32 mouse cellular contexts compared by ENCODE assay signal in genomic region chr13:23768834-23769397, GRCm38 (mm10). TPM values are rescaled to one million over a fixed set of nuclear protein-coding genes. Genes with fewer than 3 reads are reported as not detected.
DNase-seq lines count a peak whose midpoint lies in the region; ATAC-seq and TF ChIP-seq lines count a peak whose summit lies in the region.
"Had no signal": no experiment of that assay in that cellular context is flagged by ENCODE, and none has a peak within 500 bp of the region (broad histone marks: within the 10 kb centered on the region; RNA-seq: fewer than 3 reads in every experiment).

No protein-coding gene starts in this region.

- TF ChIP-seq POLR2A in bone marrow macrophage, adult 2 months (IDR thresholded peaks at IDR 0.05; ENCODE audit: borderline replicate concordance, low read depth, low read length) = no peak

- ATAC-seq in neutrophil, adult 5-6 weeks (ENCODE audit: extremely low read depth, insufficient number of reproducible peaks, low FRiP score, poor library complexity, severe bottlenecking) = 0 out of 2 replicates have a peak, but pooled peaks have one; percentile 23
- ATAC-seq: activated CD4-positive, CD25-positive, alpha-beta regulatory T cell, adult 4 months; forebrain, embryonic 16.5 days; intestine, embryonic 16.5 days; midbrain, embryonic 13.5 days had no signal

- peak overlapping the region; percentile 7; the same call in 1 of the 2 replicates for H3K4me3 ChIP-seq in bone marrow macrophage, adult 2 months (ENCODE audit: insufficient read depth, low read length)
- H3K4me3 ChIP-seq: erythroblast, embryonic 14.5 days; gastrocnemius, adult 2 months; heart, embryonic 10.5 days; heart, embryonic 15.5 days; hindbrain, embryonic 13.5 days; liver, embryonic 15.5 days; lung, embryonic 15.5 days; midbrain, embryonic 13.5 days; neural tube, embryonic 13.5 days had no signal

- no peak for TF ChIP-seq CTCF in bone marrow macrophage, adult 2 months (IDR thresholded peaks at IDR 0.05; ENCODE audit: low read depth, low read length)

- H3K4me1 ChIP-seq in bone marrow macrophage, adult 2 months (ENCODE audit: control insufficient read depth, insufficient read depth, low read length) = peaks cover 17% of the 10 kb centered on the region

- peak; percentile 41 for DNase-seq in 416B (ENCODE audit: low read depth)
- DNase-seq in A20 (ENCODE audit: low read depth, low spot score) = peak; percentile 55
- DNase-seq in testis, postnatal 14 days (ENCODE audit: low spot score) = no peak
- no peak for DNase-seq in embryo, embryonic 9.5 days (ENCODE audit: extremely low spot score)
- DNase-seq: adrenal gland, adult 2 months; cerebellum, adult 11 months; cerebellum, adult 9-10 months; cerebellum, postnatal 36 days; gastrocnemius, adult 2 months; heart, postnatal 36 days; kidney, adult 8-10 months; layer of hippocampus, adult 9-11 months; left cerebral cortex, postnatal 4 days had no signal

- H3K27ac ChIP-seq in bone marrow macrophage, adult 2 months (ENCODE audit: insufficient read depth, low read depth, low read length) = peak overlapping the region; percentile 83
- H3K27ac ChIP-seq: gastrocnemius, adult 2 months; heart, embryonic 10.5 days; heart, embryonic 15.5 days; hindbrain, embryonic 13.5 days; kidney, postnatal 0 days; liver, embryonic 15.5 days; lung, embryonic 15.5 days; midbrain, embryonic 13.5 days; neural tube, embryonic 13.5 days had no signal

RNA-seq across cellular contexts. Expression of gene Trim38, which starts 0.8 kb away (rescaled TPM):
- polyA plus RNA-seq in bone marrow macrophage, adult 2 months (2012; ENCODE audit: insufficient read depth, insufficient read length, missing spikeins) = not detected in 2 replicates
- not detected in 2 replicates for total RNA-seq in neutrophil, adult 5-6 weeks (2017)
- total RNA-seq: gastrocnemius, adult 2 months; heart, postnatal 36 days; left cerebral cortex, adult 18-20 months; left cerebral cortex, postnatal 4 days; megakaryocyte-erythroid progenitor cell, adult 5-6 weeks had no signal
- polyA plus RNA-seq: activated CD4-positive, CD25-positive, alpha-beta regulatory T cell, adult 4 months; adrenal gland, adult 2 months; erythroblast, embryonic 14.5 days; forebrain, embryonic 11.5 days; forebrain, embryonic 16.5 days; heart, embryonic 10.5 days; heart, embryonic 15.5 days; hindbrain, embryonic 13.5 days; kidney, postnatal 0 days; liver, embryonic 15.5 days; lung, embryonic 15.5 days; neural tube, embryonic 13.5 days; stomach, embryonic 14.5 days had no signal

RNA-seq across cellular contexts. Expression of gene Hist1h1a, which starts 5.5 kb away (rescaled TPM):
- polyA plus RNA-seq in bone marrow macrophage, adult 2 months (2012; ENCODE audit: insufficient read depth, insufficient read length, missing spikeins) = not detected in 2 replicates
- 74.8 and 84.1 TPM in 2 replicates for total RNA-seq in neutrophil, adult 5-6 weeks (2017)
- polyA plus RNA-seq: gonadal fat pad, adult 2 months; neural tube, embryonic 13.5 days had no signal

RNA-seq across cellular contexts. Expression of gene Hist1h3a, which starts 6.7 kb away (rescaled TPM):
- polyA plus RNA-seq in bone marrow macrophage, adult 2 months (2012; ENCODE audit: insufficient read depth, insufficient read length, missing spikeins) = not detected in 2 replicates
- total RNA-seq in neutrophil, adult 5-6 weeks (2017) = 38.6 and 45.9 TPM in 2 replicates

RNA-seq across cellular contexts. Expression of gene Hist1h4a, which starts 7.9 kb away (rescaled TPM):
- not detected in 2 replicates for polyA plus RNA-seq in bone marrow macrophage, adult 2 months (2012; ENCODE audit: insufficient read depth, insufficient read length, missing spikeins)
- 30.0 and 55.5 TPM in 2 replicates for total RNA-seq in neutrophil, adult 5-6 weeks (2017)
- polyA plus RNA-seq: forebrain, embryonic 16.5 days; heart, embryonic 15.5 days; hindbrain, embryonic 13.5 days; kidney, postnatal 0 days; liver, embryonic 15.5 days; lung, embryonic 15.5 days; stomach, embryonic 14.5 days had no signal

RNA-seq across cellular contexts. Expression of gene Hist1h4b, which starts 12.1 kb away (rescaled TPM):
- polyA plus RNA-seq in bone marrow macrophage, adult 2 months (2012; ENCODE audit: insufficient read depth, insufficient read length, missing spikeins) = 4.5 and 5.1 TPM in 2 replicates
- total RNA-seq in neutrophil, adult 5-6 weeks (2017) = 9.3 and 36.7 TPM in 2 replicates
- polyA plus RNA-seq: forebrain, embryonic 16.5 days had no signal

Comparison
In these comparisons a context has a peak if more than half of its experiments do, and no peak if none do; other contexts are left out.
1. DNase-seq: peak in 416B (single experiment) and A20 (single experiment); none in testis, postnatal 14 days (single experiment) and embryo, embryonic 9.5 days (single experiment).